Mouse (Mus musculus) testis, adult 2 months (tissue): ENCODE measurements around the gene Pnmal1. TPM values are rescaled to one million over a fixed set of nuclear protein-coding genes. Genes with fewer than 3 reads are reported as not detected.

Experiments used
- H3K27ac ChIP-seq: fragments of 200-500 bp; 2 replicates; pipeline ENCODE4 v1.5.1; 2012; ENCODE audit warnings: low read depth, low read length; ENCODE audit not compliant: control insufficient read depth, insufficient read depth
- H3K27me3 ChIP-seq: fragments of 200-500 bp; 2 replicates; pipeline ENCODE4 v1.6.1; 2012; ENCODE audit warnings: mild to moderate bottlenecking, low read length, moderate library complexity; ENCODE audit not compliant: control insufficient read depth, insufficient read depth
- H3K36me3 ChIP-seq: fragments of 200-500 bp; 2 replicates; pipeline ENCODE4 v1.6.1; 2012; ENCODE audit warnings: mild to moderate bottlenecking, low read length; ENCODE audit not compliant: control insufficient read depth, insufficient read depth
- H3K4me1 ChIP-seq: fragments of 200-500 bp; 2 replicates; pipeline ENCODE4 v1.6.1; 2012; ENCODE audit warnings: low read length; ENCODE audit not compliant: control insufficient read depth, insufficient read depth
- H3K4me3 ChIP-seq: fragments of 200-500 bp; 2 replicates; pipeline ENCODE4 v1.5.1; 2012; ENCODE audit warnings: low read depth, mild to moderate bottlenecking, low read length, moderate library complexity, mixed read lengths; ENCODE audit not compliant: control insufficient read depth
- CTCF ChIP-seq: fragments of 200-500 bp; IDR thresholded peaks from 2 replicates; pipeline ENCODE4 v1.5.1; 2012; ENCODE audit warnings: low read depth, mild to moderate bottlenecking, inconsistent platforms, low read length, moderate library complexity; ENCODE audit not compliant: control insufficient read depth, insufficient read depth, insufficient replicate concordance
- POLR2A ChIP-seq: fragments of 200-500 bp; IDR thresholded peaks from 2 replicates; pipeline ENCODE4 v1.6.1; 2012; ENCODE audit warnings: low read depth, mild to moderate bottlenecking, inconsistent platforms, low read length, moderate library complexity; ENCODE audit not compliant: control insufficient read depth
- polyA plus RNA-seq: library from polyadenylated mRNA; depleted of rRNA; stranded (reverse); fragments of >200 nt; gene quantifications from 2 replicates; pipeline ENCODE4 v1.2.3, GENCODE M21; 2012

Pnmal1 gene
- polyA plus RNA-seq, 1 experiment, result 7.6 TPM

DNA sequence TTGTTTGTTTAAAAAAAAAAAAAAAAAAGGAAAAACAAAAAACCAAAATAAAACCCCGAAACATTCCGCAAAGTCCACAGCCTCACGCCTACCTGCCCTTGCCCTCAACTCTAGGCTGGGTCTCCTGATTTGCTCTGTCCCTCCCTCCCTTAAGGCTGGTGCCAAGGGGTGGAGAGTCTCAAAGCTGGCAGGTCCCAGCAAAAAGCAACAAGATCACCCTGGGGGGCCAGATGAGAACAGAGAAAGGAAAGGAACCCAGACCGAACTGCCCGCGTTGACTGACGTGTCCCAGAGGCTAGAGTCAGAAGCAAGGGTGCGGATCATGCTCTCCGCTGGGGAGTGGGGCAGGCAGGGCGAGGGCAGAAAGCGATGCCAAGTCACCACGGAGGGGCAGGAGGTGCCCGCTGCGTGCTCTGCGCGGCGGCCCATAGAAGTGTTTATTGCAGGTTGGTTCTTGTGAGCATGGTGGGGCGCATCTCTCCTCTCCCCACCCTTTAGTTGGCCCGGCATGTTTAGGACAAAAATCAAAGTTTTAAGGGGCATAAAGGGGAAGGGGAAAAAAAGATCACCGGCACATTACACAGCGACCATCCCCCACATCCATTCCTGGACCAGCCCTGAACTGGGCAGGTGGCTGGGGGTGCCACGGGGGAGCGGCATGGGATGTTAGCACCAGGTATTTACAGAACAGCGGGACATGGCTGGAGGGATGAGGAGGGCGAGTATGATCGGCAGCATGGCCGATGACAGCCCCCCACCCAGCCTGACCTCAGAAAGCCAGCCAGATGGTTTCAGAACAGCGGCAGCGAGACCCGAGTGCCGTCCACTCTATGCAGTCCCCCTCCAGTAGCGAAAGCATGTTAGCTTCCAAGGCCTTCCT, 43.8 kb upstream of the Pnmal1 start:
- TF ChIP-seq POLR2A (no peak), CTCF (no peak)
- H3K36me3 ChIP-seq, result no peaks in the 10 kb centered on the region; the same call in 1 of the 2 replicates
- peaks cover 7% of the 10 kb centered on the region for H3K4me1 ChIP-seq
- no peak overlapping the region for H3K4me3 ChIP-seq
- no peaks in the 10 kb centered on the region for H3K27me3 ChIP-seq
- H3K27ac ChIP-seq, result no peak overlapping the region

DNA sequence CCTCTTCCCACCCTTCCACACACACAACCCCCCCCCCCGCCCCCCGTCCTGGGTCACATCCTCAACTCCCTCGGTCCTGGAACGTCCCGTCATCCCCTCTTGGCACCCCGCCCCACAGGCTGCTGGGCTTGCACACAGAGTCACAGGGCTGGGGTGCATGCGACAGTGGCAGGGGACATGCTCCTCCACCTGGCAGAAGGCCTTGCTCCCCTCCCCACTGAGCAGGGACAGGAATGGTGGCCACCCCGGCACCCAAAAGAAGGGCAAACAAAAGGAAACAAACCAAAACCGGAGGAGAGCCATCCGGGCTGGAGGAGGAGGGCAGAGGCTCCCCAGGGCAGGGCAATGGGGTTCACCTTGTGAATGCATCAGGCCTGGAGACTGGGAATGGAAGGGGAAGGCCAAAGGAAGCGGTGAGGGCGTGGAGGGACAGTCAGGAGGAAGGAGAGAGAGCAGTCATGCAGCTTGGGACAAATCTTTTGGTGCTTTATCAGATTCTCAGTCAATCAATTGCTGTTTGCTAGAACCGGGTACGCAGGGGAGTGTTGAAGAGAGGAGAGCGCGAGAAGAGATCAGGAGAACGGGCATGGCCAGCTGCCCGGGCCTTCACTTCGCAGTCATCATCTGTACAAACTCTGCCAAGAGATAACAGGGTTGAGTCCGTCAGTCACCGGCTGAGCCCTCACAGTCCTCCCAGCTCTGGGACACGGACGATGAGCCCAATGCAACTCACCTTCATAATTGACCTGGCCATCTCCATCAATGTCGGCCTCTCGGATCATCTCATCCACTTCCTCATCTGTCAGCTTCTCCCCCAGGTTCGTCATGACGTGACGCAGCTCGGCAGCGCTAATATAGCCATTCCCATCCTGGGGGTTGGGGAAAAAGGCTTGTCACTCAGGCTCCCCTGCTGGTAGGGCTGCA, 42.9 kb upstream of the Pnmal1 start:
- TF ChIP-seq CTCF (no peak), POLR2A (no peak)
- H3K4me1 ChIP-seq, result peaks cover 12% of the 10 kb centered on the region
- no peaks in the 10 kb centered on the region; the same call in 1 of the 2 replicates for H3K36me3 ChIP-seq
- H3K27me3 ChIP-seq, result no peaks in the 10 kb centered on the region
- no peak overlapping the region for H3K4me3 ChIP-seq
- H3K27ac ChIP-seq, result no peak overlapping the region

DNA sequence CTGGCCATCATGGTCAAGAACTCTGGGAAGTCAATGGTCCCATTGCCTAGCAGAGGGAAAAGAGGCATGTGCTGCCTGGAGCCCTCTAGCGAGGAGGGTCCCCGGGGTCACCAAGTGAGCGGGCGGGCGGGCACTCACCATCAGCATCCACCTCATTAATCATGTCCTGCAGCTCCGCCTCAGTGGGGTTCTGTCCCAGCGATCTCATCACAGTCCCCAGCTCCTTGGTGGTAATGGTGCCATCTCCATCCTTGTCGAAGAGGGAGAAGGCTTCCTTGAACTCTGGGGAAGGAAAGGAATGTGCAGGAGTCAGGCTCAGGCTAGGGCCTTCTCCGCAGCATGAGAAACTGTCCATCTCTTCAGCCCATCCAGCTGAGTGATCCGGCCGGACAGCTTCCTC, 42.0 kb upstream of the Pnmal1 start:
- no peaks in the 10 kb centered on the region; the same call in none of the 2 replicates for H3K36me3 ChIP-seq
- H3K27me3 ChIP-seq, result no peaks in the 10 kb centered on the region
- H3K27ac ChIP-seq, result no peak overlapping the region
- no peak overlapping the region for H3K4me3 ChIP-seq
- H3K4me1 ChIP-seq, result peaks cover 16% of the 10 kb centered on the region
- TF ChIP-seq POLR2A, result no peak
- no peak for TF ChIP-seq CTCF

DNA sequence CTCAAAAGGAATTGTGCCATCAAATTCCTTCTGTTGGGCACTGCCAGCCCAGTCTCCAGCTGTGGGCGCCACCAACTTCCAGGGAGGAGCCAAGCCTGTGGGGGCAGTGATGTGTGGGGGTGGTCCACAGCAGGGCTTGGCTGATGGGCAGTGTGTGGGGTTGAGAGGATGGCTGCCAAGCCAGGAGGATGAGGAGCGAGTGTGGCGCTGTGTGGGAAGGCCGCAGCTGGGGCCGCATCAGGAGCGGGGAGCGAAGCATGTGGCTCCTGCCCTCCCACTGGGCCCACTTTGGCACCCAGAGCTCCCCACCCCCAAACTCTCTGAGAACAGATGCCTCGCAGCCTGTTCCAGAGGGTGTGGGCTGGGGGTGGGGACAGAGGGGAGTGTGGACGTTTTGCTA, 41.5 kb upstream of the Pnmal1 start:
- peaks cover 3% of the 10 kb centered on the region for H3K36me3 ChIP-seq
- TF ChIP-seq POLR2A (no peak), CTCF (no peak)
- H3K4me1 ChIP-seq, result peaks cover 22% of the 10 kb centered on the region
- H3K27ac ChIP-seq, result no peak overlapping the region
- H3K4me3 ChIP-seq, result no peak overlapping the region
- H3K27me3 ChIP-seq, result no peaks in the 10 kb centered on the region

DNA sequence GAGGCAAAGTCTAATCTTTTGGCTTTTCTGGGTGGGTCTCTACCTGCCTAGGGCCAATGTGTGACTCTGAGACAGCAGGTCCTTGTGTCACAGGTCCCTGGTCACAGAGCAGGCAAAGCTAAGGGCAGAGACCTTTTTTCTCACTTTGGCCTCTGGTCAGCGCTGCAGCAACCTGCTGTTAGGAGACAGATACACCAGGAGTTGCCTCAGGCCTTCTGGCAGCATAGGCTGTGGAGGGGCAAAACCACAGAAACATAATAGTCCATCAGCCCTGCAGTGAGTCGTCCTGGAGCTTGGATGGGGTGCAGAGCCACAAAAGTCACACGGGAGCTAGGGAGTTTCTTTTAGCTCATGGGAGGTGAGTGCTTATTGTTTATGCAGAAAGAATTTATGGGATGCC, 40.8 kb upstream of the Pnmal1 start:
- H3K27me3 ChIP-seq, result no peaks in the 10 kb centered on the region
- H3K4me1 ChIP-seq, result peaks cover 24% of the 10 kb centered on the region
- peaks cover 6% of the 10 kb centered on the region for H3K36me3 ChIP-seq
- H3K4me3 ChIP-seq, result no peak overlapping the region
- TF ChIP-seq POLR2A (no peak), CTCF (no peak)
- no peak overlapping the region for H3K27ac ChIP-seq

DNA sequence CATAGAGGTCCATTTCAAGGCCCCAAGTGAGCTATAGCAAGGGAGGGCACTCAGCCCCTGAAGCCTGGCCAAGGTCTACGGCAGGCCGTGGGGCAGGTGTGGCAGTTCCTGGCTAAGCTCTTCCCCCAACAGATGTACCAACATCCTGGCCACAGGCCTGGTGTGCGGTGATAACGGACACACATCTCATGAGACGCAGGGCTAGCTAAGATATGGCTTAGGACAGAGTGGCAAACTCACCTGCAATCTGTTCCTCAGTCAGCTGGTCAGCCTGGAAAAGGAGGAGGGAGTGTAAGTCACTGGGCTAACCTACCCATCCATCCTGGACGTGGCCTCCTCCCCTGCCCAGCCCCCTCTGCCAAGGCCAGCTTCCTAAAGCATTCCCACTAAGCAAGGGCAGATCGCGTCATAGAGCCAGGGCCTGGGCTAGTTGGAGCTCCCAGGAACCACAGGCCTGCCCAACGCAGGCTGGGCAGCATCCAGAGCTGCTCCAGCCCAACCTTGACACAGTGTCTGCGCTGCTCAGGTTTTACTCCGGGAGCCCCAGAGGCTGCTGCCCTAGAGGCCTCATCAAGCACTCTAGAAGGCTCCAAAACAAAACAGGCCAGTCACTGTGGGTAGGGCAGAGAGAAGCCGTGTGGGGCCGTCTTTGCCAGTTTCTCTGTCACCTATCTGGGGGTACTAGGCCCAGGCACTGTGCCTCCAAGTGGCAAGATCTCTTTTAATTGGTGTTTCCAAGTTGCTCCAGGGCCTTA, 39.9 kb upstream of the Pnmal1 start:
- Histone ChIP-seq H3K27me3 (no peaks in the 10 kb centered on the region), H3K27ac (no peak overlapping the region; the same call in none of the 2 replicates), H3K4me3 (no peak overlapping the region), H3K4me1 (peaks cover 26% of the 10 kb centered on the region), H3K36me3 (peaks cover 6% of the 10 kb centered on the region)
- TF ChIP-seq POLR2A (no peak), CTCF (no peak)
